Mouse (Mus musculus) thymus, adult 2 months (tissue): ENCODE results near the gene Gpc1.

ENCODE experiments used
- CTCF ChIP-seq: fragments of 200-500 bp; IDR thresholded peaks from 2 replicates; pipeline ENCODE4 v1.5.1; 2012; ENCODE audit warnings: mild to moderate bottlenecking, control low read depth, low read length, moderate library complexity, borderline replicate concordance; ENCODE audit not compliant: control insufficient read depth, poor library complexity, insufficient read depth; ENCODE audit errors: extremely low read depth
- POLR2A ChIP-seq: fragments of 200-500 bp; IDR thresholded peaks from 2 replicates; pipeline ENCODE4 v1.6.1; 2012; ENCODE audit warnings: mild to moderate bottlenecking, low read length, control low read depth, moderate library complexity; ENCODE audit not compliant: control insufficient read depth, poor library complexity, insufficient read depth; ENCODE audit errors: extremely low read depth

GRCm38 (mm10) chr1:92909068-92909467, 77.6 kb downstream of the Gpc1 start:
- TF ChIP-seq CTCF (no peak), POLR2A (no peak)
